Comparison of ENCODE assay signal across 9 mouse cellular contexts in the genomic region with DNA sequence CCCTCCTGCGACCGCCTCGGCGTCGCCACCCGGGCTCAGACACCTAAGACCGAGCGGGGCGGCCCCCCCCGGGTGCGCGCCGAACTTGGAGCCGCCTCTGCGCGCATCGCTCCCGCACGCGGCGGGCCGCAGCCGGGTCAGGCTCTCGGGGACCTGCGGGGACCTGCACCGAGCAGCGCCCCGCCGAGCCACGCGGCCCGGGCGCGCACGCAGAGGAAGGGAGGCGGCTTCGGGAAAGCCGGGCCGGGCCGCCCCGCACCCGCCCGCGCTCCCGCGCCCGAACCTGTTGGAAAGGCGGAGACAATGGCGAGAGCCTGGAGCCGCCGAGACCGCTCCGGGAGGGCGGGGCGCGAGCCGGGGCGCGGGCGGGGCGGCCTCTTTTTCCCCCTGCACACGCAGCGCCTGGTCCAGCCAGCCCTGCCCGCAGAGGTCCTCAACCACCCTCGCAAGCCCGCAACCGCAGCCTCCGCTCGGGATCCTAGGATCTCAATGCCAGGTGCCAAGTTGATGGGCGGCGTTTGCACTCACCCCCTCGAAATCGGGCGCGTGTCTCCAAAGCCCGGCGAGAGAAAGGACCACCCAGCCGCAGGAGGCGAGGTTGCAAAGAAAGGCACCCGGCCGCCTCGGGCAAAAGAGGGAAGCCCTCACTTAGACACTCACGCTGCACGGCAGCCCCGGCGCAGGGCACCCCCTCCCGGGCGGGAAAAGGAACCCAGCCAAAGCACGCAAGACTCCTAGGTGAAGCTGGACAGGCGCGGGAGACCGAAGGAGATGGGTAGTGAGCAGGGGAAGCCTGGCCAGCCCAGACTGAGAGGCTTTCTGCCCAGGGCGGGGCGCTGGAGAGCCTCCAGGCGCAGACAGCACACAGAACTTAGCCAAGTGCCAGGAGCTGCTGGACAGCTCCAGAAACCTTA. TPM values are rescaled to one million over a fixed set of nuclear protein-coding genes. Genes with fewer than 3 reads are reported as not detected.
DNase-seq lines count a peak whose midpoint lies in the region; ATAC-seq lines count a peak whose summit lies in the region.
"Had no signal": no experiment of that assay in that cellular context is flagged by ENCODE, and none has a peak within 500 bp of the region (broad histone marks: within the 10 kb centered on the region; RNA-seq: fewer than 3 reads in every experiment).

A gene (minus strand): TSS at position 612 of the 914 bp plus-strand sequence.

- no peaks in the 10 kb centered on the region for H3K36me3 ChIP-seq in forebrain, embryonic 14.5 days (ENCODE audit: control insufficient read depth, insufficient read depth, low read length)
- no peaks in the 10 kb centered on the region for H3K36me3 ChIP-seq in intestine, embryonic 15.5 days

- no peaks in the 10 kb centered on the region for H3K9me3 ChIP-seq in forebrain, embryonic 14.5 days (replicated peaks; ENCODE audit: control insufficient read depth, low read length)
- no peaks in the 10 kb centered on the region for H3K9me3 ChIP-seq in intestine, embryonic 15.5 days

- H3K4me1 ChIP-seq in forebrain, embryonic 14.5 days (ENCODE audit: control insufficient read depth, insufficient read depth, low read length): peaks cover 3% of the 10 kb centered on the region; the same call in 1 of the 2 replicates
- H3K4me1 ChIP-seq in intestine, embryonic 15.5 days (replicated peaks): peaks cover 13% of the 10 kb centered on the region
- H3K4me1 ChIP-seq: megakaryocyte, embryonic 14.5 days had no signal

- H3K27me3 ChIP-seq in forebrain, embryonic 14.5 days (replicated peaks; ENCODE audit: control insufficient read depth, insufficient read depth, low read length): no peaks in the 10 kb centered on the region
- peaks cover 27% of the 10 kb centered on the region for H3K27me3 ChIP-seq in intestine, embryonic 15.5 days (replicated peaks)

- peak within 1 kb of the TSS; percentile 87 for H3K9ac ChIP-seq in forebrain, embryonic 14.5 days (ENCODE audit: low read length)
- peak within 1 kb of the TSS; percentile 34 for H3K9ac ChIP-seq in intestine, embryonic 15.5 days

- WGBS in forebrain, embryonic 14.5 days: under 1% methylated on average over 72 of the region's 95 CpGs
- under 1% methylated on average over 89 of the region's 95 CpGs for WGBS in intestine, embryonic 15.5 days

- H3K4me3 ChIP-seq in forebrain, embryonic 14.5 days (ENCODE audit: low read depth, low read length): peak within 1 kb of the TSS; percentile 56
- peak within 1 kb of the TSS; percentile 53 for H3K4me3 ChIP-seq in intestine, embryonic 15.5 days (replicated peaks)
- H3K4me3 ChIP-seq: megakaryocyte, embryonic 14.5 days had no signal

- H3K4me2 ChIP-seq in forebrain, embryonic 14.5 days (ENCODE audit: low read length): peak within 1 kb of the TSS; percentile 83
- peak within 1 kb of the TSS; percentile 94 for H3K4me2 ChIP-seq in intestine, embryonic 15.5 days (replicated peaks)

- peak; percentile 57 for DNase-seq in layer of hippocampus, adult 11-12 months (ENCODE audit: low spot score)
- DNase-seq in layer of hippocampus, adult 9-10 months (ENCODE audit: low spot score): no peak
- peak; percentile 94 for DNase-seq in cerebellum, adult 11-12 months
- DNase-seq in forebrain, embryonic 14.5 days (ENCODE audit: low spot score): peak; percentile 79
- peak; percentile 13 for DNase-seq in liver
- DNase-seq in right cerebral cortex, adult 2 months (ENCODE audit: low spot score in 2 of 2): peak; percentile 70 to 81
- no peak for DNase-seq in thymus, adult 18-20 months

- ATAC-seq in forebrain, embryonic 14.5 days: peak; percentile 85
- ATAC-seq in intestine, embryonic 15.5 days: peak; percentile 79

- peak within 1 kb of the TSS; percentile 81 for H3K27ac ChIP-seq in forebrain, embryonic 14.5 days (ENCODE audit: low read depth, low read length)
- no peak within 1 kb of the TSS for H3K27ac ChIP-seq in intestine, embryonic 15.5 days

RNA-seq across cellular contexts. Expression of the gene that starts here (rescaled TPM):
- polyA plus RNA-seq in forebrain, embryonic 14.5 days (2014; fragmentation: Nextera tagmentation; extraction: Ambion mirVana): 153 and 183 TPM in 2 replicates
- 11.8 and 13.7 TPM in 2 replicates for polyA plus RNA-seq in intestine, embryonic 15.5 days (2015; fragmentation: Nextera tagmentation; extraction: Ambion mirVana)

Comparison
In these comparisons a context has a peak if more than half of its experiments do, and no peak if none do; other contexts are left out.
1. RNA of the gene that starts here (polyA plus RNA-seq): 153 to 183 TPM in forebrain, embryonic 14.5 days; 11.8 to 13.7 TPM in intestine, embryonic 15.5 days; every median in the first group is over 10 times any median in the second.
2. DNase-seq: peak in layer of hippocampus, adult 11-12 months (single experiment), cerebellum, adult 11-12 months (single experiment), forebrain, embryonic 14.5 days (single experiment), liver (single experiment) and right cerebral cortex, adult 2 months (2 of 2); none in layer of hippocampus, adult 9-10 months (single experiment) and thymus, adult 18-20 months (0 of 2).